Mouse (Mus musculus): ENCODE data around the gene Farp1.

DNA sequence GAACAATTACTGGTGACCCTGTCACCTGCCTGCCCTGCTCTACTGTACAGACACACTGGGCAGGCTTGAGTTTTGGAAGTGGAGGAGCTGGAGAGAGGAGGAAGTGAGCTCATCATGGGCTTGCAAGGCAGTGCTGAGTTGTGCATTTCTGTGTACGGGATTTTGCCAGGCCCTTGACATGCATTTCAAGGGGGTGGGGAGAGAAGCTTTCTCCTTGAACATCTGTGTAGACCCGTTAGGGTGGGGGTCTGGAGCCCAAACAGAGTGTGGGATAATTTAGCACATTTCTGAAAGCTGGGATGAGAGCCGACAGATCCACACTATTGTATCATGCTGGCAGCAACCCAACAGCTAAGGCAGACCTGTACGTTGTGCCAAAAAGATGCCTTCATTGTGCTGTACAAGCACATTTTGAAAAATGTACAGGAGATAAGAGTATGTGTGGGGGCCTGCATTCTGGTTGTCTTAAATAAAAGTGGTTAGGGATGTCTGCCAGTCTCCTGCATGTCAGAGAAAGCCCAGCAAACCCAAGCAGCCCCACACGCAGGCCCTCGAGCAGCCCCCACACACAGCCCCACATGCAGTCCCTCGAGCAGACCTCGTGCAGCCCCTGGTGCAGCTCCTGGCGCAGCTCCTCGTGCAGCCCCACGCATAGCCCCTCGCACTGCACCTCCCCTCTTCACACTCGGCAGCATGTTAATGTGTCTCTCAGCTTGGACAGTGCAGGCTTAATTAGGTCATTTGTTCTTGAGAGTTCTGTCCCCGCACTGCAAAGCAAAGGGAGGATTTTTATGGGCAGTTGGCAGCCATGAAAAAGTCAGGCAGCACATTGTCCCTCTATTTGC lies 27.5 kb downstream of the Farp1 start:
- TF ChIP-seq POLR2A (IDR thresholded peaks at IDR 0.05; ENCODE audit: low read depth, low read length) (no peak), CTCF (IDR thresholded peaks at IDR 0.05; ENCODE audit: extremely low read depth, insufficient read length, insufficient replicate concordance, low read depth, low read length) (no peak)
